8 mouse cellular contexts compared by ENCODE assay signal in the genomic region with DNA sequence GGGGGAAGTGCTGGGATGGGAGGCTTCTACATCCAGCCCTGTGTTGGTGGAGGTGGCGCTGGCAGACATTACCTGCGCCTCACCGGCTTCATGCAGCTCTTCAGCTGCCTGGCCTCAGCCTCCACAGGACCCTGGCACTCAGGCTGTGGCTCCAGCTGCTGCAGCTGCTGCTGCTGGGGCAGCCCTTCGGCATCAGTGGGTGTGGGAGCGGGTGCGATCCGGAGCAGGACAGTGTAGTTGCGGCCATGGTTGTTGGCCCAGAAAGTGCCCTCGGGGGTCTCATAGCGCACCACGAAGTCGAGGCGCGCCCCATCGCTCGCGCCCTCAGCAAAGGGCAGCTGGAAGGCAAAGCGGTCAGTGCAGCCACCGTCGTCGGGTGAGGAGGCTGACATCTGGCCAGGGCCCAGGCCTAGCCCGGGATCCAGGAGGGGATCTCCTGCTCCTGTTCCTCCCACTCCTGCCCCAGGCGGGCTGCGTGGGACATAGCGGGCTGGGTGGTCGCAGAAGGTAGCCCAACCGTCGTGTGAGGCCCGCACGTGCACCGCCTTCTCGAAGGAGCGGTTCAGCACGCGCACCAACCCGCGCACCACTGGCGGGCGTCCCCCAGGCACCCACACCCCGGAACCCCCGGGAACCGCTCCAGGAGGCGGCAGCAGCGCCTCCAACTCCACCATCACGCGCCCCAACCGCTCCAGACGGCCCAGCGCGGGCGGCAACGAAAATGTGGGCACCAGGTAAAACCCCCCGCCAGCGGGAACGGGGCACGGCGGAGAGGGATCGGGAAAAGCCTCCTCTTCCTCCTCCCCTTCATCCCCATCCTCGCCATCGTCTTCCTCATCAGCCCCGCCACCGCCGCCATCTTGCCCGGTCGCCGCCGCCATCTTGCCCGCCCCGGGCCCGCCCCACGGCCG. TPM values are rescaled to one million over a fixed set of nuclear protein-coding genes. Genes with fewer than 3 reads are reported as not detected.
DNase-seq lines count a peak whose midpoint lies in the region; ATAC-seq and TF ChIP-seq lines count a peak whose summit lies in the region.

Foxp3 (plus strand) TSS at position 469 of the 911 bp plus-strand sequence.

- WGBS in forebrain, embryonic 12.5 days = 36% methylated on average over 58 of the region's 72 CpGs
- 38% methylated on average over 46 of the region's 72 CpGs for WGBS in midbrain, embryonic 11.5 days
- 23% methylated on average over 64 of the region's 72 CpGs for WGBS in small intestine, adult 2 months

- intact Hi-C loops in heart, postnatal 36 days (cut with DNase I) = loop anchor here (10.0 kb wide), 2 partner anchors 121 to 249 kb away; partner anchors contain the start of gene Gpkow

- no peak for TF ChIP-seq POLR2A in small intestine, adult 2 months (IDR thresholded peaks at IDR 0.05; ENCODE audit: low read depth, low read length)

- H3K9ac ChIP-seq in forebrain, embryonic 12.5 days = peak within 1 kb of the TSS; percentile 68
- peak within 1 kb of the TSS; percentile 79 for H3K9ac ChIP-seq in midbrain, embryonic 11.5 days (ENCODE audit: low read length)

- H3K9me3 ChIP-seq in erythroblast, embryonic 14.5 days (ENCODE audit: control insufficient read depth, low read length) = peaks cover 10% of the 10 kb centered on the region
- H3K9me3 ChIP-seq in forebrain, embryonic 12.5 days = no peaks in the 10 kb centered on the region
- H3K9me3 ChIP-seq in midbrain, embryonic 11.5 days (ENCODE audit: control insufficient read depth, low read length) = no peaks in the 10 kb centered on the region

- H3K36me3 ChIP-seq in erythroblast, embryonic 14.5 days (ENCODE audit: control insufficient read depth) = no peaks in the 10 kb centered on the region; the same call in 1 of the 2 replicates
- H3K36me3 ChIP-seq in forebrain, embryonic 12.5 days (replicated peaks) = no peaks in the 10 kb centered on the region
- H3K36me3 ChIP-seq in midbrain, embryonic 11.5 days (ENCODE audit: control insufficient read depth, insufficient read depth, low read length) = no peaks in the 10 kb centered on the region
- no peaks in the 10 kb centered on the region for H3K36me3 ChIP-seq in small intestine, adult 2 months (ENCODE audit: control insufficient read depth, insufficient read depth, low read length)

- H3K4me1 ChIP-seq in erythroblast, embryonic 14.5 days (ENCODE audit: control insufficient read depth) = peaks cover 43% of the 10 kb centered on the region
- peaks cover 20% of the 10 kb centered on the region for H3K4me1 ChIP-seq in forebrain, embryonic 12.5 days
- peaks cover 10% of the 10 kb centered on the region for H3K4me1 ChIP-seq in midbrain, embryonic 11.5 days (ENCODE audit: control insufficient read depth, insufficient read depth, low read length)
- peaks cover 12% of the 10 kb centered on the region for H3K4me1 ChIP-seq in small intestine, adult 2 months (ENCODE audit: control insufficient read depth, insufficient read depth, insufficient read length, low read length)

- no peak for TF ChIP-seq CTCF in small intestine, adult 2 months (IDR thresholded peaks at IDR 0.05; ENCODE audit: extremely low read depth, insufficient read length, insufficient replicate concordance, low read depth, low read length)

- DNase-seq in adrenal gland, postnatal 14 days = peak; percentile 70
- DNase-seq in heart, postnatal 36 days = peak; percentile 10 to 50
- peak; percentile 9 to 15 for DNase-seq in layer of hippocampus, postnatal 14 days (ENCODE audit: low spot score in 2 of 2)
- peak; percentile 89 for DNase-seq in midbrain, embryonic 11.5 days (ENCODE audit: low spot score, missing footprints)

- peak within 1 kb of the TSS; percentile 84 for H3K27ac ChIP-seq in forebrain, embryonic 12.5 days
- peak within 1 kb of the TSS; percentile 60; the same call in 1 of the 2 replicates for H3K27ac ChIP-seq in midbrain, embryonic 11.5 days (ENCODE audit: low read depth, low read length)
- peak within 1 kb of the TSS; percentile 60 for H3K27ac ChIP-seq in small intestine, adult 2 months (ENCODE audit: insufficient read depth, low read depth, low read length)

- peak within 1 kb of the TSS; percentile 81 for H3K4me3 ChIP-seq in erythroblast, embryonic 14.5 days (replicated peaks)
- peak within 1 kb of the TSS; percentile 56 for H3K4me3 ChIP-seq in forebrain, embryonic 12.5 days (replicated peaks)
- peak within 1 kb of the TSS; percentile 50 for H3K4me3 ChIP-seq in midbrain, embryonic 11.5 days (ENCODE audit: low read depth, low read length)
- H3K4me3 ChIP-seq in small intestine, adult 2 months (ENCODE audit: low read depth, low read length) = peak within 1 kb of the TSS; percentile 98

- H3K27me3 ChIP-seq in erythroblast, embryonic 14.5 days (ENCODE audit: control insufficient read depth) = peaks cover 3% of the 10 kb centered on the region; the same call in 1 of the 2 replicates
- H3K27me3 ChIP-seq in forebrain, embryonic 12.5 days = no peaks in the 10 kb centered on the region
- no peaks in the 10 kb centered on the region for H3K27me3 ChIP-seq in midbrain, embryonic 11.5 days (ENCODE audit: control insufficient read depth, insufficient read depth, low read length)
- no peaks in the 10 kb centered on the region for H3K27me3 ChIP-seq in small intestine, adult 2 months (ENCODE audit: control insufficient read depth, insufficient read depth, low read length)

- H3K4me2 ChIP-seq in forebrain, embryonic 12.5 days = peak within 1 kb of the TSS; percentile 60
- H3K4me2 ChIP-seq in midbrain, embryonic 11.5 days = peak within 1 kb of the TSS; percentile 62

- ATAC-seq in erythroblast, adult 5-6 weeks (replicated peaks; ENCODE audit: low FRiP score, poor library complexity, severe bottlenecking) = no peak
- peak; percentile 5 for ATAC-seq in forebrain, embryonic 12.5 days (ENCODE audit: low FRiP score)
- peak; percentile 79 for ATAC-seq in midbrain, embryonic 11.5 days (ENCODE audit: low FRiP score)

RNA-seq across cellular contexts. Expression of gene Foxp3, which starts in this region (rescaled TPM):
- polyA plus RNA-seq in erythroblast, embryonic 14.5 days (2012) = 0.07 TPM in 1 of 2 replicates, not detected in the other
- not detected in 2 replicates for total RNA-seq in erythroblast, adult 5-6 weeks (2015; ENCODE audit: low replicate concordance)
- not detected in 2 replicates for total RNA-seq in erythroblast, adult 5-6 weeks (2017; ENCODE audit: low replicate concordance)
- total RNA-seq in adrenal gland, postnatal 14 days (2021) = 0.48 and 1.1 TPM in 2 replicates
- 0.26 TPM in 1 of 2 replicates, not detected in the other for polyA plus RNA-seq in forebrain, embryonic 12.5 days (2016; fragmentation: Nextera tagmentation; extraction: Ambion mirVana)
- total RNA-seq in heart, postnatal 36 days (2021) = not detected
- total RNA-seq in layer of hippocampus, postnatal 14 days (2021) = under 1 TPM in 1 of 2 experiments, not detected in 1; 0.24 TPM
- polyA plus RNA-seq in midbrain, embryonic 11.5 days (2014; fragmentation: Nextera tagmentation; extraction: Ambion mirVana) = 0.04 and 0.30 TPM in 2 replicates
- polyA plus RNA-seq in small intestine, adult 2 months (2012; rRNA removed) = 0.62 and 1.2 TPM in 2 replicates

Comparison
In these comparisons a context has a peak if more than half of its experiments do, and no peak if none do; other contexts are left out.
1. Peak in ATAC-seq, H3K4me3 ChIP-seq, H3K27ac ChIP-seq, H3K9ac ChIP-seq and H3K4me2 ChIP-seq in forebrain, embryonic 12.5 days; RNA of the gene not detected or under 1 TPM.
2. Peak in DNase-seq in heart, postnatal 36 days; RNA of the gene not detected or under 1 TPM.
3. Peak in DNase-seq in layer of hippocampus, postnatal 14 days; RNA of the gene not detected or under 1 TPM.
4. Peak in DNase-seq, ATAC-seq, H3K4me3 ChIP-seq, H3K27ac ChIP-seq, H3K9ac ChIP-seq and H3K4me2 ChIP-seq in midbrain, embryonic 11.5 days; RNA of the gene not detected or under 1 TPM.
5. DNase-seq: peak in every context shown above with its lines; median percentile 89 in midbrain, embryonic 11.5 days; 70 in adrenal gland, postnatal 14 days; 30 in heart, postnatal 36 days; 12 in layer of hippocampus, postnatal 14 days.